Mouse (Mus musculus) adrenal gland, postnatal 25 days (tissue): ENCODE measurements at regions not wholly inside any gene's neighbourhood (a gene's known extent, or its start where the extent isn't known, plus 50 kb on each side); places are given as distances from the start of the nearest gene placed in this dataset.
"Not testable (repeated sequence)": the region's sequence is repeated elsewhere in the genome, so short reads cannot be mapped to it uniquely, and the experiment has no call there.

Source experiments
- DNase-seq: peaks from one replicate; pipeline ENCODE4 v3.0.0; 2021; ENCODE audit warnings: mixed read lengths

- no peak for DNase-seq
Observed at GRCm38 (mm10) chr17:59179018-59179417, 165.8 kb upstream of the Nudt12 start.

DNA sequence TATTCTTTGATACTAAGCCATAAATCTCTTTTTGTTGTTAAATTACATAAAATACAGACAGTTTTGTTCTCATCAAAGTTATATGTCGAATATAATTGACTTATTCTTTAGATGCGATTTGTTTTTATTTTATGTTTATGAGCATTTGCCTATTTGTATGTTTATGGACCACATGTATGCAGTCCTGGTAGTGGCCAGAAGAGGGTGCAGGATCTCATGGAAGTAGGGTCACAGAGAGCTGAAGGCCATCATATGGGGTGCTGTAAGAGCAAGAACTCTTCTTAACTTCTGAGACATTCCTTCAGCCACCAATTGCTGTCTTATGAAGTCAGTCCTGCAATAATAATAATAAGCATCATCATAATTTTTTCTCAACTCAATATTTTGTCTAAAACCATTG lies 143.2 kb upstream of the Nudt12 start:
- DNase-seq = no peak

DNA sequence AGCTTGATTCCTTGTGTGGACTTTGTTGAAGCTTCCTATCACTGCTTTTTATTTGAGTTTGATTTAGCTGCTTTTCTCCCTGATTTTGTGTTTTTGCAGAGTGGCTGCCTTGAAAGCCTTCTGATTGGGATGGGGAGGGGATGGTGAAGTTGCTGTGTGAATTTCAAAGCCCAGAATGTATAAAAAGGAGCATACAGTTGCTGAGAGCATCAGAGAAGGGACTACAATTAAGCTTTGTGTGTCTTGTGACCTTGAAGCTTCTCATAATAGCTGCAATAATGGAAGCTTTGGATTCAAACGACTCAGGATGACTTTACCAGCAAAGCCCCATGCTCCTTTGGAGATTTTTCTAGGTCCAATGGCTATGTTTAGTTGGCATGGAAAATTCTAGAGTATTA lies 130.6 kb upstream of the Nudt12 start:
- no peak for DNase-seq

DNA sequence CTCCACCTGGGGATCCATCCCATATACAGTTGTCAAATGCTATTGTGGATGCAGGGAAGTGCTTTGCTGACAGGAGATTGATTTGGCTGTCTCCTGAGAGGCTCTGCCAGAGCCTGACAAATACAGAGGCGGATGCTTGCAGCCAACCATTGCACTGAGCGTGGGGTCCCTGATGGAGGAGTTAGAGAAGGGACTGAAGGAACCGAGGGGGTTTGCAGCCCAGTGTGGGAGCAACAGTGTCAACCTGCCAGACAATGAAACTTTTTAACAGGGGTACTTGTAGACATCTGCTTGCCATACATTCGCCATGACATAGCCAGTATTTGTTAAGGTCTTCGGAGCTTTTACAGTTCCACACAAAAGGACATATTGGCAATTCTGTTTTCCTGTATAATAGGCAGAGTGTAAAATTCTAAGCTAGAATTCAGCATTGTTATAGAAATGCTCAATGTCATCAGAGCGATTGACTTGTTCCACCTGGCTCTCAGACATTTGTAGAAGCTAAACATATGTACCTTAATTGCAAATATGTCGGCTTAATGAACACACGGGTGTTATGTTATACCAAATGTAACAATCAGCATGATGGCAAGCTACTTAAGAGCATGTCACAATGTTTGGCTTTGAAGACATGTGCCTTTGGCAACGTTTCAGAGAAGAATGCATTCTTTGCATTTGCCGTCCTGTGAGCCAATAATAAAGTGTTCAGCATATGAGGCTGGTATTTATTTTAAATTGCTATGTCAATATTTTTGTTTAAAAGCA lies 130.0 kb upstream of the Nudt12 start:
- no peak for DNase-seq

- no peak for DNase-seq
Observed at GRCm38 (mm10) chr17:59138791-59139190, 125.6 kb upstream of the Nudt12 start.

DNA sequence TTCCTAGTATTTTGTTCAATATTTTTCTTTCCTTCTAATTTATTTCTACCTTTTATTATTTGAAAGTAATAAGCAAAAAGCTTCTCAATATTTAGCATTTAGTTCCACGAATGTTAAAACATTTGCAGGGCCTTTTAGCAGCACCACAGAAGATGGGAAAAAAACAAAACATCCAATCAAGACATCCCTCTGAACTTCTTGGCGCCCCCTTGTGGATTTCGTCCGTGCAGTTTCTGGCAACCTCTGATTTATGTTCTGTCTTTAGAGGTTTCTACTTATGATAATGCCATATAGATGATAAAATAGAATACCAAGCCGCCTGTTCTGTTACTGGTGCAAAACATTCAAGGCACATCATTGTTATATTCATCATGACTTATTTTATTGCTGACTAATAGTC lies 86.2 kb upstream of the Nudt12 start:
- peak; percentile 61 for DNase-seq

GRCm38 (mm10) chr17:59076846-59077245 lies 63.7 kb upstream of the Nudt12 start:
- DNase-seq = not testable (repeated sequence)

GRCm38 (mm10) chr17:59076361-59076760 lies 63.2 kb upstream of the Nudt12 start:
- not testable (repeated sequence) for DNase-seq
